Mouse (Mus musculus) heart, postnatal 0 days (tissue): ENCODE measurements around the gene Gm11060.

ENCODE experiments used
- CTCF ChIP-seq: IDR thresholded peaks from 2 replicates; pipeline ENCODE4 v1.5.1; 2016; ENCODE audit warnings: antibody characterized with exemption, control low read depth, low read depth
- EP300 ChIP-seq: IDR thresholded peaks from 2 replicates; pipeline ENCODE4 v1.6.1; 2016; ENCODE audit warnings: antibody characterized with exemption, low read depth

DNA sequence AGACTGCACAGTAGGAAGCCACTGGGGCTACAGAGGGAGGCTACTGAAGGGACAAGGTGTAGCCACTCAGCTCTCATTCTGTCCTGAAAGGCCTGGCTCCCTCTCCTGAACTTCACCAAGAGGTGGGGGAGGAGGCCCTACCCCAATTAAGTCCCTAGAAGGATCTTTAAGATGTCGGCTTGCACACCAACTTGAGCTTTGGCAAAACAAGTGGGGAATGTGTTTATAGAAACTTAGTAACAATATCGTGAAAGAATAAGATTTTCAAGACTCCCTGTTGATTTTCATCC is 39.9 kb downstream of the Gm11060 start:
- TF ChIP-seq CTCF: no peak
- TF ChIP-seq EP300: no peak
